Mouse (Mus musculus) MN1 (cell line): ENCODE data around the gene Rtn4.
"Not testable (repeated sequence)": the region's sequence is repeated elsewhere in the genome, so short reads cannot be mapped to it uniquely, and the experiment has no call there.

Experiments
- DNase-seq: peaks from one replicate; pipeline ENCODE4 v3.0.0-alpha.2; 2016; ENCODE audit warnings: low spot score

Rtn4 gene

GRCm38 (mm10) chr11:29692683-29693272, at the start of gene Rtn4:
Rtn4 (plus strand) TSS chr11:29692947.
- DNase-seq, result peak; percentile 99

GRCm38 (mm10) chr11:29644421-29644820, 48.3 kb upstream of the Rtn4 start:
- no peak for DNase-seq

GRCm38 (mm10) chr11:29645411-29646066, 47.2 kb upstream of the Rtn4 start:
- no peak for DNase-seq

- DNase-seq, result no peak
Measured at GRCm38 (mm10) chr11:29647568-29648319, 45.0 kb upstream of the Rtn4 start.

- DNase-seq, result not testable (repeated sequence)
Measured at GRCm38 (mm10) chr11:29655381-29655780, 37.4 kb upstream of the Rtn4 start.

GRCm38 (mm10) chr11:29660740-29661139, 32.0 kb upstream of the Rtn4 start:
- DNase-seq, result no peak

GRCm38 (mm10) chr11:29667634-29668033, 25.1 kb upstream of the Rtn4 start:
- no peak for DNase-seq

GRCm38 (mm10) chr11:29669706-29670105, 23.0 kb upstream of the Rtn4 start:
- no peak for DNase-seq

GRCm38 (mm10) chr11:29673359-29673758, 19.4 kb upstream of the Rtn4 start:
- no peak for DNase-seq

GRCm38 (mm10) chr11:29676718-29677117, 16.0 kb upstream of the Rtn4 start:
- DNase-seq, result no peak

- DNase-seq, result no peak
Measured at GRCm38 (mm10) chr11:29679942-29680341, 12.8 kb upstream of the Rtn4 start.

- no peak for DNase-seq
Measured at GRCm38 (mm10) chr11:29680771-29681170, 12.0 kb upstream of the Rtn4 start.

GRCm38 (mm10) chr11:29684272-29684671, 8.5 kb upstream of the Rtn4 start:
- DNase-seq, result no peak

GRCm38 (mm10) chr11:29686176-29686575, 6.6 kb upstream of the Rtn4 start:
- no peak for DNase-seq

GRCm38 (mm10) chr11:29691556-29691955, 1.2 kb upstream of the Rtn4 start:
- DNase-seq, result no peak

- DNase-seq, result peak; percentile 79
Measured at GRCm38 (mm10) chr11:29692111-29692682, 550 bp upstream of the Rtn4 start.

- DNase-seq, result peak; percentile 94
Measured at GRCm38 (mm10) chr11:29693576-29694410, 1.0 kb downstream of the Rtn4 start.

GRCm38 (mm10) chr11:29694754-29695153, 2.0 kb downstream of the Rtn4 start:
- no peak for DNase-seq

- DNase-seq, result no peak
Measured at GRCm38 (mm10) chr11:29702721-29703120, 10.0 kb downstream of the Rtn4 start.

GRCm38 (mm10) chr11:29705263-29705662, 12.5 kb downstream of the Rtn4 start:
- no peak for DNase-seq

- DNase-seq, result no peak
Measured at GRCm38 (mm10) chr11:29706845-29707244, 14.1 kb downstream of the Rtn4 start.

GRCm38 (mm10) chr11:29709512-29709911, 16.8 kb downstream of the Rtn4 start:
- DNase-seq, result no peak
